Mouse (Mus musculus) R1 (cell line): ENCODE results near the gene Ambp.

Experiments
- DNase-seq: peaks from one replicate; pipeline ENCODE4 v3.0.0-alpha.2; 2018; ENCODE audit warnings: low read depth, low spot score

Ambp gene

GRCm38 (mm10) chr4:63118639-63119437 is 35.8 kb downstream of the Ambp start:
- DNase-seq, result peak; percentile 73

GRCm38 (mm10) chr4:63105651-63106050 is 48.9 kb downstream of the Ambp start:
- DNase-seq, result peak; percentile 44

GRCm38 (mm10) chr4:63102025-63102424 is 52.6 kb downstream of the Ambp start:
- no peak for DNase-seq

GRCm38 (mm10) chr4:63100478-63100877 is 54.1 kb downstream of the Ambp start:
- no peak for DNase-seq

- DNase-seq, result no peak
Measured at GRCm38 (mm10) chr4:63097603-63098002, 57.0 kb downstream of the Ambp start.
